Mouse (Mus musculus) hindbrain, postnatal 0 days (tissue): Measurements from ENCODE around the gene Nfkbib. TPM values are rescaled to one million over a fixed set of nuclear protein-coding genes. Genes with fewer than 3 reads are reported as not detected.

Experiments used
- ATAC-seq: fragments of 200-750 bp; cut with Nextera tagmentation; 2 replicates; pipeline ENCODE4 v1.8.0; 2017; ENCODE audit warnings: mild to moderate bottlenecking, moderate TSS enrichment, moderate library complexity
- DNase-seq: peaks from one replicate; pipeline ENCODE4 v3.0.0-alpha.2; 2015; ENCODE audit warnings: low spot score
- H3K27ac ChIP-seq: fragments of 300-500 bp; sonication (generic); 2 replicates; pipeline ENCODE4 v1.5.1; 2014; ENCODE audit warnings: mild to moderate bottlenecking
- H3K27me3 ChIP-seq: fragments of 300-500 bp; sonication (generic); 2 replicates; pipeline ENCODE4 v1.6.1; 2014; ENCODE audit warnings: low read length, mixed read lengths; ENCODE audit not compliant: insufficient read depth
- H3K36me3 ChIP-seq: fragments of 300-500 bp; sonication (generic); 2 replicates; pipeline ENCODE4 v1.6.1; 2014; ENCODE audit warnings: low read length, mixed read lengths; ENCODE audit not compliant: insufficient read depth
- H3K4me1 ChIP-seq: fragments of 300-500 bp; sonication (generic); 2 replicates; pipeline ENCODE4 v1.6.1; 2014; ENCODE audit warnings: antibody characterized with exemption, low read length, mixed read lengths; ENCODE audit not compliant: insufficient read depth
- H3K4me2 ChIP-seq: fragments of 300-500 bp; sonication (generic); 2 replicates; pipeline ENCODE4 v1.6.1; 2014; ENCODE audit warnings: low read depth, mild to moderate bottlenecking, low read length, moderate library complexity, mixed read lengths
- H3K4me3 ChIP-seq: fragments of 300-500 bp; sonication (generic); 2 replicates; pipeline ENCODE4 v1.5.1; 2014; ENCODE audit warnings: low read length
- H3K9ac ChIP-seq: fragments of 300-500 bp; sonication (generic); replicated peaks from 2 replicates; pipeline ENCODE4 v1.6.1; 2014; ENCODE audit warnings: mild to moderate bottlenecking, low read length, moderate library complexity, mixed read lengths
- H3K9me3 ChIP-seq: fragments of 300-500 bp; sonication (generic); 2 replicates; pipeline ENCODE4 v1.6.1; 2016; ENCODE audit warnings: low read length, mixed read lengths
- CTCF ChIP-seq: IDR thresholded peaks from 2 replicates; pipeline ENCODE4 v1.5.1; 2016; ENCODE audit warnings: antibody characterized with exemption, control low read depth, low read depth
- WGBS: fragments of 180-500 bp; shearing (Covaris S2); extraction: QIAGEN DNeasy Blood & Tissue Kit; methylation state at CpG from one replicate; pipeline ENCODE4 v1.1.7; 2014; 5-methylcytosine and 5-hydroxymethylcytosine counted together
- polyA plus RNA-seq: library from polyadenylated mRNA; unstranded; fragments of >200 nt; fragmentation: Nextera tagmentation; extraction: Ambion mirVana; gene quantifications from 2 replicates; pipeline ENCODE4 v1.2.1, GENCODE M21; 2015
- total RNA-seq: library from RNA; depleted of rRNA; stranded (reverse); fragments of >200 nt; gene quantifications from 2 replicates; pipeline ENCODE4 v1.2.3, GENCODE M21; 2014; rRNA removed

Nfkbib gene
- total RNA-seq: 18.2 and 22.7 TPM in 2 replicates
- polyA plus RNA-seq: 59.7 and 67.9 TPM in 2 replicates

- Histone ChIP-seq H3K27me3 (no peaks in the 10 kb centered on the region), H3K36me3 (no peaks in the 10 kb centered on the region; the same call in 1 of the 2 replicates), H3K27ac (no peak within 1 kb of the TSS), H3K9ac (peak within 1 kb of the TSS; percentile 69), H3K4me3 (peak within 1 kb of the TSS; percentile 81), H3K4me2 (peak within 1 kb of the TSS; percentile 76), H3K4me1 (peaks cover 16% of the 10 kb centered on the region), H3K9me3 (no peaks in the 10 kb centered on the region)
- WGBS: 68% methylated on average over 7 of the region's 7 CpGs
- no peak for TF ChIP-seq CTCF
- ATAC-seq (no peak), DNase-seq (no peak)
Measured at GRCm38 (mm10) chr7:28767462-28767965, at the start of gene Nfkbib. Gene Nfkbib (minus strand): TSS chr7:28767512.

- ATAC-seq (no peak), DNase-seq (no peak)
- Histone ChIP-seq H3K4me1 (peaks cover 14% of the 10 kb centered on the region), H3K4me2 (no peak overlapping the region), H3K27me3 (no peaks in the 10 kb centered on the region), H3K9me3 (no peaks in the 10 kb centered on the region), H3K27ac (no peak overlapping the region), H3K9ac (no peak overlapping the region), H3K4me3 (no peak overlapping the region), H3K36me3 (peaks cover 74% of the 10 kb centered on the region)
- no peak for TF ChIP-seq CTCF
- WGBS: 86% methylated on average over 10 of the region's 10 CpGs
Measured at GRCm38 (mm10) chr7:28816920-28817319, 49.6 kb upstream of the Nfkbib start.

- no peaks in the 10 kb centered on the region for H3K27me3 ChIP-seq
- no peak for TF ChIP-seq CTCF
- DNase-seq: no peak
- no peak overlapping the region for H3K27ac ChIP-seq
- 75% methylated on average over 9 of the region's 9 CpGs for WGBS
- H3K4me3 ChIP-seq: no peak overlapping the region
- no peak overlapping the region for H3K4me2 ChIP-seq
- peaks cover 68% of the 10 kb centered on the region for H3K36me3 ChIP-seq
- ATAC-seq: no peak
- peaks cover 12% of the 10 kb centered on the region for H3K4me1 ChIP-seq
- H3K9me3 ChIP-seq: no peaks in the 10 kb centered on the region
- no peak overlapping the region for H3K9ac ChIP-seq
Measured at GRCm38 (mm10) chr7:28816201-28816600, 48.9 kb upstream of the Nfkbib start.

- WGBS: 88% methylated on average over 9 of the region's 9 CpGs
Measured at GRCm38 (mm10) chr7:28815230-28815629, 47.9 kb upstream of the Nfkbib start.

GRCm38 (mm10) chr7:28814306-28815034 is 47.2 kb upstream of the Nfkbib start:
- Histone ChIP-seq H3K36me3 (peaks cover 52% of the 10 kb centered on the region), H3K9ac (no peak overlapping the region), H3K4me2 (no peak overlapping the region), H3K4me3 (no peak overlapping the region), H3K9me3 (no peaks in the 10 kb centered on the region), H3K27me3 (no peaks in the 10 kb centered on the region), H3K4me1 (peaks cover 10% of the 10 kb centered on the region), H3K27ac (no peak overlapping the region)
- 89% methylated on average over 5 of the region's 5 CpGs for WGBS
- no peak for DNase-seq
- no peak for TF ChIP-seq CTCF
- ATAC-seq: no peak

More at GRCm38 (mm10) chr7:28815230-28815629, 47.9 kb upstream of the Nfkbib start:
- H3K4me1 ChIP-seq: peaks cover 10% of the 10 kb centered on the region
- ATAC-seq (no peak), DNase-seq (no peak)
- no peaks in the 10 kb centered on the region for H3K27me3 ChIP-seq
- no peak overlapping the region for H3K4me2 ChIP-seq
- H3K9me3 ChIP-seq: no peaks in the 10 kb centered on the region
- peaks cover 60% of the 10 kb centered on the region for H3K36me3 ChIP-seq
- no peak for TF ChIP-seq CTCF
- no peak overlapping the region for H3K9ac ChIP-seq
- no peak overlapping the region for H3K27ac ChIP-seq
- no peak overlapping the region for H3K4me3 ChIP-seq

GRCm38 (mm10) chr7:28812949-28813348 is 45.6 kb upstream of the Nfkbib start:
- H3K36me3 ChIP-seq: peaks cover 45% of the 10 kb centered on the region
- ATAC-seq: no peak
- TF ChIP-seq CTCF: peak; percentile 42; the same call in 1 of the 2 replicates
- H3K27ac ChIP-seq: no peak overlapping the region
- no peak overlapping the region for H3K4me3 ChIP-seq
- DNase-seq: no peak
- H3K9ac ChIP-seq: no peak overlapping the region
- H3K4me2 ChIP-seq: peak overlapping the region; percentile 77
- 76% methylated on average over 5 of the region's 5 CpGs for WGBS
- H3K9me3 ChIP-seq: no peaks in the 10 kb centered on the region
- H3K27me3 ChIP-seq: no peaks in the 10 kb centered on the region
- H3K4me1 ChIP-seq: peaks cover 12% of the 10 kb centered on the region

GRCm38 (mm10) chr7:28812436-28812835 is 45.1 kb upstream of the Nfkbib start:
- Histone ChIP-seq H3K4me2 (peak overlapping the region; percentile 77), H3K27ac (no peak overlapping the region), H3K27me3 (no peaks in the 10 kb centered on the region), H3K4me1 (peaks cover 16% of the 10 kb centered on the region), H3K9me3 (no peaks in the 10 kb centered on the region), H3K4me3 (peak overlapping the region; percentile 76), H3K36me3 (peaks cover 40% of the 10 kb centered on the region), H3K9ac (peak overlapping the region; percentile 92; the same call in 1 of the 2 replicates)
- WGBS: 62% methylated on average over 4 of the region's 4 CpGs
- DNase-seq (no peak), ATAC-seq (no peak)
- TF ChIP-seq CTCF: no peak
